Mouse (Mus musculus): ENCODE data around the gene A130010J15Rik.

Gene A130010J15Rik

GRCm38 (mm10) chr1:193200640-193201382 is 33.0 kb downstream of the A130010J15Rik start:
- no peak for DNase-seq (ENCODE audit: low read depth, low spot score)

- DNase-seq (ENCODE audit: low read depth, low spot score), result peak; percentile 51
Observed at GRCm38 (mm10) chr1:193201383-193201778, 33.5 kb downstream of the A130010J15Rik start, which contains the start of gene Traf3ip3. Gene Traf3ip3 (minus strand): TSS chr1:193201703.

DNA sequence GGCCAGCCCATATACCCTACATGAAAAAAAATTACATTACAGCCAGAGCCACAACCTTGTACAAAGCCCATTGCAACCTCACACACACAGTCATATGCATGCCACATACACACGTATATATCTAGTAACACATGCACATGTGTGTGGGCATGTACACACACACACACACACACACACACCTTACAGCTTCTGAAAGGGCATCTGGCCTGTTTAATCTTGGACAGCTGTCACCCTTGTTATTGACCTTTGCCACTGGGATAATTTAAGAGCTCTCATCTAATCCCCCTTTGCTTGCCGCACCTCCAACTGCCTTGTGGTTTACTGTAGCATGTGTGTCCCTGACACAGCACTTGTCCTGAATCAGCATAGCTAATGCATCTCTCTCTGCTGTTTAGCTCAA is 36.0 kb downstream of the A130010J15Rik start:
- no peak for DNase-seq (ENCODE audit: low read depth, low spot score)

GRCm38 (mm10) chr1:193205431-193205830 is 37.6 kb downstream of the A130010J15Rik start:
- no peak for DNase-seq (ENCODE audit: low read depth, low spot score)

DNA sequence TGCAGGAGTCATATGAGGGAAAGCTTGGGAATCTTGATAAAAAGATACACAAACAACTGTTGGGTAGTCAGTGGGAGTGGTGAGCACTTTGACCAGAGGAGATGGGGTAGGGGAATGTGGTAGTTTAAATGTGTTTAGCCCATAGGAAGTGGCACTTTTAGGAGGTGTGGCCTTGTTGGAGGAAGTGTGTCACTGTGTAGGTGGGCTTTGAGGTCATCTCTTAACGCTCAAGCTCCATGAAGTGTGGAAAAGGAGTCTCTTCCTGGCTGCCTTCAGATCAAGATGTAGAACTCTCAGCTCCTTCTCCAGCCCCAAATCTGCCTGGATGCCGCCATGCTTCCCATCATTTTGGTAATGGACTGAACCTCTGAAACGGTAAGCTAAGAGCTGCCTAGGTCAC is 39.7 kb downstream of the A130010J15Rik start, which contains the start of gene Lamb3:
Gene Lamb3 (plus strand): TSS at position 197 of the 400 bp plus-strand sequence.
- no peak for DNase-seq (ENCODE audit: low read depth, low spot score)

- peak; percentile 27 for DNase-seq (ENCODE audit: low read depth, low spot score)
Observed at GRCm38 (mm10) chr1:193208178-193208577, 40.3 kb downstream of the A130010J15Rik start.

- no peak for DNase-seq (ENCODE audit: low read depth, low spot score)
Observed at GRCm38 (mm10) chr1:193211371-193211770, 43.5 kb downstream of the A130010J15Rik start.

DNA sequence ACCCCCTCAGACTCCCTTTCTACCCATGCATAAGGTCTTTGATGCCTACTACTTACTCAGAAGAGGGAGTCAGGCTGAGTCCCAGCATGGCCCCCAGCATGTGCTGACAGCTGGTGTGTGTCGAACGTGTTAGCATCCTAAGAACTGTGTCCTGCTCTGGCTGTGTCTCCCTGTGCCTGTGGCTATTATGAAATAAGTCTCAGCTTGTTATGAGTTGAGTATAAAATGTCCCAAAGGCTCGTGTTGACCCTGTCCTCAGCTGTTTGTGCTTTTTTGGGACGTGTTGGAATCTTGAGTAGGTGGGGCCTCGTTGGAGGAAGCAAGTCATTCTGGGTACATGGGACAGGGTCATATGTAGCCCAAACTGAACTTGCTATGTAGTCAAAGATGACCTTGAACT is 46.2 kb downstream of the A130010J15Rik start:
- no peak for DNase-seq (ENCODE audit: low read depth, low spot score)

GRCm38 (mm10) chr1:193216000-193216399 is 48.2 kb downstream of the A130010J15Rik start:
- no peak for DNase-seq (ENCODE audit: low read depth, low spot score)

- no peak for DNase-seq (ENCODE audit: low read depth, low spot score)
Observed at GRCm38 (mm10) chr1:193220408-193220807, 52.6 kb downstream of the A130010J15Rik start.

DNA sequence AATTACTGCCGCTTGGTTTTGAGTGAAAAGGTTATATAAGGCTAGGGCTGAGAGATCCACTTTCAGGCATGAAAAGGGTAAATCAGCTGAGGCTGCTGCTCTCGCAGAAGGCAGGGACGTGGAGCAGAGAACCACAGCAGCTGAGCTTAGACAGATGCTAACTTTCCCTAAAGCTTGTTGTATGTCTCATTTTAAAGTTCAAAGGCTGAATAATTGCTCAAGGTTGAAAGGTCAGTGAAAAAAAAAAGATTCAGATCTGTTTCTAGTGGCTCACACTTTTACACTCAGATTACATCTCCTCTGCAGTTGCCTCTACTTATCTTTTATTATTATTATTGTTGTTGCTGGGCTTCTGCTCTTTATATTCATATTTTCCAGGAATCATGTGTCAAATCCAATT is 57.7 kb downstream of the A130010J15Rik start:
- DNase-seq (ENCODE audit: low read depth, low spot score), result no peak

- no peak for DNase-seq (ENCODE audit: low read depth, low spot score)
Observed at GRCm38 (mm10) chr1:193226114-193226513, 58.3 kb downstream of the A130010J15Rik start.

DNA sequence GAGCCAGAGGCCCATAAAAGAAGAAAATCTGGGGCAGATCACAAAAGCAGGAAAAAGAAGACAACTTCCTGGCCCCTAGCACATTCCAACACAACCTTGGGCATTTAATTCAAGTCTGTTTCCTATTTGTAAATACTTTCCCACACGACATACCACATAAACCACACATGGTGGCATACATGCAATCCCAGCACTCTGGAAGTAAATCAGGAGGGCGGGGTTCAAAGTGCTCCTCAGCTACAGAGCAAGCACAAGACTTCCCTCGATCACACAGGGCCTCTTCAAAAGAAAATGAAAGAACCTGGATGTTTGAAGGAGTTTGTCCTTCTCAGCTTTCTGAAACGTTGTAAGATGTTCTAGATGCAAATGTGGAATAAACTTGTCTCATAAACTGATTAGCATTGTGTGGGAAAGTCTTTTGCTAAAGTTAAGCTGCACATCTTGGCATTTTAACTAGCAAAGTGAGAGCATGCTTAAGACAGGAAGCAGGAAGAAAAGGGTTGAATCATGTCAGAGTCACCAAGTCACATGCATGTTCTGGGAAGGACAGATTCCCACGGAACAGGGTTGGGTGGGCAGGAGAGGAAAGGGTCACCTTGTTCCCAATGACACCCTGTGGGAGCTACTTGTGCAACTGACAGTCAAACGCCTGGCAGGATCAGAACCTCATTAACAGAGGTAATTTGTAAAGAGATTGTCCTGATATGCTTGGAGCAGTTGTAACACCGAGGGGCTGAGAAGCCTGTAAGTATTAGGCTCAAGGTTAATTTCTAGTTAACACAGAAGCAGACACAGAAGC is 59.1 kb downstream of the A130010J15Rik start:
- DNase-seq (ENCODE audit: low read depth, low spot score), result no peak
